Mouse (Mus musculus): ENCODE results near the gene Rbms3.

Gene Rbms3

DNA sequence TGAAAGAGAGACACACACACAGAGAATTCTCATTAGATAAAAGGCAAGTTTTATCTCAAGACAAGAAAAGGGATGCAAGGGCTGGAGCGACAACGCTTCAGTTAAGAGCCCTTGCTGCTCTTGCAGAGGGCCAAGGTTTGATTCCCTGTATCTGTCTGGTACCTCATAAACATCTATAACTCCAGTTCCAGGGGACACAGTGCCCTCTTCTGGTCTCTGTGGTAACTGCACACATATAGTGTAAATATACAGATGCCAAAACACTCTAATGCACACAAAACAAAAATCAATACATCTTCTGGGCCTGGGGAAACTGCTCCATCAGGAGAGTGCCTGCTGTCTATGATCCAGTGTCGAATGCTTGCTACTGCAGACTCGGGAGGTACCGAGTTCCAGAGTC lies 145.3 kb downstream of the Rbms3 start:
- peak; percentile 8 for DNase-seq (ENCODE audit: low read depth)

DNA sequence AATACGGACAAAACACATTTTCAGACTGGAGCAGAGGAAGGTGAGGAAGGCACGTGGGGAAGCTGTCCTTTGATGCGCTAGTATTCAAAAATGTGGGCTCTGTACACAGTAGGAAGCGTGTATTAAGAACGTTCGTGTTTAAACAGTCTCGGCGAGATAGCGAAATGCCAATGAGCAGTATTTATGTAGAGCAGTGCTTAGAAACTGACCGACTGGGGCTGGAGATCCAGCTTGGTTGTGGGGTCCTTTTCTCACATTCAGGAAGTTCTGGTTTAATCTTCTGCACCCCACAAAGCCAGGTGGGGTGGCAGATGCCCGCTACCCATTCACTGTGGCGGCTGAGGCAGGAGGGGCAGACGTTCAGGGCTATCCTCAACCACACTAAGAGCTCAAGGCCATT lies 153.0 kb downstream of the Rbms3 start:
- DNase-seq (ENCODE audit: low read depth): no peak

DNA sequence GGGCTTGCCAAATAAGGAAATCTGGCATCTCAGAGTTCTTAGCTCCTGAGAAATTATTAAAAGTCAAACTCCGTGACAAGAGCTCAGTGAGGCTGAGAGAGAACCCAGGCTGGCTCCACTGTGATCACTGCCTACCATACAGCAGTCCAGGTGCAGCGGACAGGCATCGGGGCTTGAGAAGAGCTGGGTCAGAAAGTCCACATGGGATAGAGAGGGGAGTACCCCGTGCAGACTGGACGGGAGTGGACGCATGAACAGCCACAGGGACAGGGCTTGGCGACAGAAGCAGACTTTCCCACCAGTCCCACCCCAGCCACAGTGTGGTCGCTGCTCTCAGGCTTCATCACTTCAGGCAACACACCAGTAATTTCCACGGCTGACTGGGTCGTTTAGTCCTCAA lies 176.9 kb downstream of the Rbms3 start:
- DNase-seq (ENCODE audit: low read depth): no peak

DNA sequence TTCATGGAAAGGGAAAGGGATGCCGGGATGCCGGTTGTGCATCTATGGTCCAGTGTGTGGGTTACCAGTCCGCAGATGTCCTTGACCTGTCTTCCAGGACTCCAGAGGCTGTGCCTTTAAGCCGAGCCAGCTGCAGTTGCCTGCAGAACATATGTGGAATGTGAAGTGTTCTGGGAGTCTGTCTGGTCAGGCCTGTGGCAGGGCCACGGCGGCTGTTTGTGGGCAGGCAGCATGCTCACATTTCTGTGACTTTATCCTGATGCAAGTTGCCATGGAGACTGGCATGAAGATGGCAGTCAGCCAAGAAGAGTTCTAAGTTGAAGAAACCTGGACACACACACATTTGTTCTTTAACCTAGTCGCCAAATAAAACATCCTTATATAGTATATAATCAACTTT lies 187.1 kb downstream of the Rbms3 start:
- no peak for DNase-seq (ENCODE audit: low read depth)

DNA sequence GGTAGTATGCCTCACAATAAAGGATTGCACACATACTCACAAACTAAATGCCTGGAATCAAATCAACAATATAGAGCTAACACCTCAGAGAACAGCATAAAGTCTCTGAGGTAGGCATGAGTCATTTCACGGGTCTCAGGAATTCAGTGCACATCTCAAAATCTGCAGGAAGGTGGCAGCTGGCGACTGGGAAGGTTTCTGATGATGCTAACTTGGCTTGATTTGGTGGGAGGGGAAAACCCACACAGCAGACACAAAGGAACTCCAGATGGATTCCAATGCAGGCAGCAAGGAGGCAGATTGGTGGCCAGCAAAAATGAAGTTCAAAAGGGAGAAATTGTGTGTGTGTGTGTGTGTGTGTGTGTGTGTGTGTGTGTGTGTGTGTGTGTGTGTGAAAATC lies 193.9 kb downstream of the Rbms3 start:
- no peak for DNase-seq (ENCODE audit: low read depth)

DNA sequence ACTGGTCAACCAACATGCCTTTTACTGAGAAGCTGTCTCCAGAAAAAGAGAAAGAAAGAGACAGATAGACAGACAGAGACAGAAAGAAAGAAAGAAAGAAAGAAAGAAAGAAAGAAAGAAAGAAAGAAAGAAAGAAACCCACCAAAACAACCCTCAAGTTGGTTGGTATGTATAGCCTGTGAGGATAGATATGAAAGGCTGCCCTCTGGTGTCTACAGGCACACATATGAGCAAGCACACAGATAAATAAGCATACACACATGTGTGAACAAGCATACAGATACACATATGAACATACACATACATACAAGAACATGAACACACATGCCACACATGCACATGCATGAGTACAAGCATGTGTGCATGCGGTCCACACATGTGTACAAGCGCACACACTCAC lies 199.0 kb downstream of the Rbms3 start:
- no peak for DNase-seq (ENCODE audit: low read depth)

DNA sequence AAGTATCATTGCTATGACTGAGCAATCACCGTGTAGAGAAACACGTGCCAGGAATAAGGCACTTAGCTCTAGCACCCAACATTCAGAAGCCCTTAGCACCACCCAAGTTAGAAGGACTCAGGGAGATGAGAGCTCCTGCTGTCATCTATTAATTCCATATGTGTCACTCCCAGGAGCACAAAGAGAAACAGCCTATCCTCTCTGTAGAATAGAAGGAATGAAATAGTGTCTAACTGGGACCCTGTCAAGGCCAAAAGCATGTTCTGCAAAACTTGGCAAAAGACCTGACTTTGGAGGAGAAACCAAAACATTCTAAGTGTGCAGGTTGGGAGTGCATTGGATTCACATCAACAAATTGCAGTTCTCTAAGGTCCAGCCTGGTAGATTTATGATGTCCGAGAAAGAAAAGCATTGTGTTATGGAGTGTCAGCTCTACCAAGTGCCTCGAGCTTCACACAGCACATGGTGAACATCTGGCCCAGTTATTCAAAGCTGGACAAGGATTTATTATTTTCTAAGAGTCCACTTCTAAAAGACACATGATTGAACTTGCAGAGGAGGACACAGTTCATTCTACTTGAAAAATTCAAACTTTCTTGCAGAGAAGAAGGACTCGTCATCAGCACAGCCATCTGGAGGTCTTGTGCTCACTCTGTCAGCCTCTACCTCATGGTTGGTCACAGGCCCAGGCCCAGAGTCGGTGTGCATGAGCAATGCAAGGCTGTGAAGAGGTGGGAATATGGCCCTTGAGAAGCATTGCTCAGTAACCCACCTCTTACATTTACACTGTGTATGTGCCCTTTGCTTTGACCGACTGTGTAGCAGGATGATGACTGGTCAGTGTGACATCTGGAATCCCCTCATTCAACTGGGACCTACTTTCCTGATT lies 200.3 kb downstream of the Rbms3 start:
- DNase-seq (ENCODE audit: low read depth): no peak

DNA sequence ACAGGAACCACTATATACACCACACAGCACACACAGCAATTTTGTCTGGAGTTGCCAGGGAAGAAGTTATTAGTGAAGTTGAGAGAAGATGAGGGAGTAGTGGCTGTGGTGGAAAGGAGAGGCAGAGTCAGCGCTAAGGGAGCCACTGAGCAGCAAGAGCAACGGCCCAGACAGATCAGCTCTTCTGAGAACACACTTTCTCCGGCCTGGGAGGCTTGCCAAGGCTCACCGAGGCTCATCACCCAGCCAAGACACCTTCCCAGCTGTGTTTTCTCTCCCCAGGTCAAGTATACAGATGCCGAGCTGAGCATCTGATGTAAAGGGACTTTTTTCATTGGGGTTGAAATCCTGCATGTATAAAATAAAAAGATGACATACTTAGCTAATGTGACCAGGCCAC lies 206.5 kb downstream of the Rbms3 start:
- DNase-seq (ENCODE audit: low read depth): no peak

DNA sequence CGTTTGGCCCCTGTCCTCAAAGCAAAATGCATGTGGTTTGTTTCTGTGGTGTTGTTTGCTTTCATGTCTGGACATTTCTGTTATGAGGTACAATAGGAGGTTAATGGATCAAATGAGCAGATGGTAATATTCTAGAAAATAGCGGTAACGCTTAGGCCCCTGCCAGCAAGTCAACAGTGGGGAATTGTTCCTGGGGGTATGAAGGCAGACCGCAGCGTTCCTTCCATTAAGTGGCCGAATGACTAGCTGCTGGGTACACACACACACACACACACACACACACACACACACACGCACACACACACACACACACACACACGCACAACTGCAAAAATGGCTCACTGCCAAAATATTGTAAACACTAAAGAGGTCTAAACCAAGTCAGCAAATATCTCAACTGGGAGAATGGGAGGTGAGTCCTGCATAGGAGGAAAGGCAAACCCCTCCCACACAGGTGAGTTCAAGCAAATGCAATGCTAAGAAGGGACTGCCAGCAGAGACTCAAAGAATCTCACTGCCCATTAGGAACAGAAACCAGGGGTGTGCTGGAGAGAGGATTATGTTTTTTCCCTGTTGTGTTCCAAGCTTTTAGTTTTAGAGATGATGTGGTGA lies 209.7 kb downstream of the Rbms3 start:
- no peak for DNase-seq (ENCODE audit: low read depth)

DNA sequence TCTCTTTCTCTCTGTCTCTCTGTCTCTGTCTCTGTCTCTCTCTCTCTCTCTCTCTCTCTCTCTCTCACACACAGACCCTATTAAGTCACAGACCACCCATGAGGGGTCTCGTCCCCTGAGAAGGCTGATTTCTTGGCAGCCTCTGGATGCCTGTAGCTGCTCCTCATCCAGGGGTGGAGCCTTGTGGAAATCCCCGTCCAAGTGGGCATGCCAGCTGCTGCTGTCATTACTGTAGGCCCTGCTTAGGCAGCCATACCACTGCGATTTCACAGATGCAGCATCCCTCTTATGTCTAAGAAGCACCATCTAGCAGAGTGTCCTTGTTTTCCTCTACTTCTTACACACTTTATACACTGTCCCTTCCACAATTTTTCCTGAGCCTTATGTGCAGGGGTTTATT lies 216.5 kb downstream of the Rbms3 start:
- no peak for DNase-seq (ENCODE audit: low read depth)

DNA sequence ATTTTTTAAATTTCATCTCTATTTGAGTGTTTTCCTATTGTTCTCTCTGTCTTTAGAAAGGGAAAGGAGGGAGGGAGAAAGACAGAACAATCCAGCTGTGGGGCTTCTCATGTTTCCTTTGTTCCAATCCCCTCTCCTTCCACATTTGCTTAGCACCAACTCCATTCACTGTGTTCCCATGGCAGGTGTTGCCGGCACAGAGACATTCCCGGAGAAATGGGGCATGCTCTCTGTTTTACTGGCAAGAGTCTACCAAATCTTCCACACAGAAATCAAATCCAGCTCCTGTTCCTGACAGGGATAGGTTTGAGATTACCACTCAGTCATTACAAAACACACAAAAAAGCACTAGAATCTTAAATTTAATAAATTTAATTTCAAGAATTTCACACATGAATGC lies 217.1 kb downstream of the Rbms3 start:
- no peak for DNase-seq (ENCODE audit: low read depth)

DNA sequence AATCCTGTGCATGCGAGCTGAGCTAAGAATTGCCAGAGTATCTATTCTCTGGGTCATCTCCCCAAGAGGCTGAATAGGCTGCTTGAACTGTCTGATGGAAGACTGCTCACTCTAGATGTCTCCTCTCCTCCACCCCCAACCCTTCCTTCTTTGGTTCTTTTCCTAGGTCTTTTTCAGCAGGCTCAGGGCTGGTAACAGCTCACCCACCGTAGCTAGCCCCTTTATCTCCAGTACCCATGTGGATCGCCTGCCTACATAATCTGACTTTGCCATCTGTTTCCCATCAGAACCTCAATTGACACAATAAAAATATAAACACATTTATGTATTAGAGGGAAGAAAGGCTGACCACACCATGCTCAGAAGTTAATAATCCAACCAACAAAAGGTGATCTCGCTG lies 225.1 kb downstream of the Rbms3 start:
- DNase-seq (ENCODE audit: low read depth): no peak

DNA sequence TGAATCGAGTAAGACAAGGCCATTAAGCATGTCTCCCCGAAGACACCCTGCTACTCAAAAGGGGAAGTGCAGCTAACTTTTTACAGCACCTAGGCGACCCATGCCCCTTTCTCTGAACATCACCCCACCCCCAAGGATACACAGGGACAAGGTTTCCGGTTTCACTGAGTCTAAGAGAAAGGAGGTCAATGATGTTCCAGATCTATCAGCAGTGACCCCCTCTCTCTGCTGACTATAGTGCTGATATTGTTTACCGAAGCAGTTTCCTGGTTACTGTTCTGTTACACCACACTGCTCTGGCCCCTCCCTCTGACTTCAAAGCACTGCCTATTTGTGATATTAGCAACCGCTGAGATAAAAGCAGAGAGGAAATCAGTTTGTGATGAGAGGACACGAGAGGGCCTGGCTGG lies 229.4 kb downstream of the Rbms3 start:
- peak; percentile 12 for DNase-seq (ENCODE audit: low read depth)

DNA sequence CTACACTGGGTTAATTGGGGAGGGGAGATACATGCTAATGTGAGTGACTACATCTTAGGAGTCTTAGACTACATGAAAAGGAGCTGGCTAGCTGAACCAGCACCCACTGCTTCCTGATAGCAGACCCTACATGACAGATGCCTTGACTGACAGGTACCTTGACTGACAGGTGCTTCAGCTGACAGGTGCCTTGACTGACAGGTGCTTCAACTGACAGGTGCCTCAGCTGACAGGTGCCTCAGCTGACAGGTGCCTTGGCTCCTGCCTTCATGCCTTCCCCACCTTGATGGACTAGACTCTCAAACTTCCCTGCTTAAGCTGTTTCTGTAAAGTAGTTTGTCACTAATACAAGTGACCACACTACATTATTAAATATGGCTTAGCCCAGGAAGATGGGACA lies 232.6 kb downstream of the Rbms3 start:
- DNase-seq (ENCODE audit: low read depth): no peak

DNA sequence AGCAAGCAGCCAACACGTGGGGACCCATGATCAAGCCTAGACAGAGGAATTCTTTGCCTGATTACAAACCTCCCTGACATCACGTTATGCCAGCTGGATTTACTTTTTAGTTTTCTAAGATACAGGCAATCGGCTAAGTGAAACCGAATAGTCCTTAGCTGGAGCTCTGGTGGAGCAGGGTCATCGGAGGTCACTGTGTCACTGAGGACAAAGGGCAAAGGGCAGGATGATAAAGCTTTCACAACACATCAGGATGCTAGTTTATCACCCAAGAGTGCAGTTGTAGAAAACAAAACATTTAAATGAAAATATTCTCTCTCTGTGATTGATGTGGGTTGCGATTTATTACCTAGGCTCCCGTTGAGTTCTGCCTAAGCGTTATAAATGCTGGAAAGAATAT lies 233.1 kb downstream of the Rbms3 start:
- no peak for DNase-seq (ENCODE audit: low read depth)

DNA sequence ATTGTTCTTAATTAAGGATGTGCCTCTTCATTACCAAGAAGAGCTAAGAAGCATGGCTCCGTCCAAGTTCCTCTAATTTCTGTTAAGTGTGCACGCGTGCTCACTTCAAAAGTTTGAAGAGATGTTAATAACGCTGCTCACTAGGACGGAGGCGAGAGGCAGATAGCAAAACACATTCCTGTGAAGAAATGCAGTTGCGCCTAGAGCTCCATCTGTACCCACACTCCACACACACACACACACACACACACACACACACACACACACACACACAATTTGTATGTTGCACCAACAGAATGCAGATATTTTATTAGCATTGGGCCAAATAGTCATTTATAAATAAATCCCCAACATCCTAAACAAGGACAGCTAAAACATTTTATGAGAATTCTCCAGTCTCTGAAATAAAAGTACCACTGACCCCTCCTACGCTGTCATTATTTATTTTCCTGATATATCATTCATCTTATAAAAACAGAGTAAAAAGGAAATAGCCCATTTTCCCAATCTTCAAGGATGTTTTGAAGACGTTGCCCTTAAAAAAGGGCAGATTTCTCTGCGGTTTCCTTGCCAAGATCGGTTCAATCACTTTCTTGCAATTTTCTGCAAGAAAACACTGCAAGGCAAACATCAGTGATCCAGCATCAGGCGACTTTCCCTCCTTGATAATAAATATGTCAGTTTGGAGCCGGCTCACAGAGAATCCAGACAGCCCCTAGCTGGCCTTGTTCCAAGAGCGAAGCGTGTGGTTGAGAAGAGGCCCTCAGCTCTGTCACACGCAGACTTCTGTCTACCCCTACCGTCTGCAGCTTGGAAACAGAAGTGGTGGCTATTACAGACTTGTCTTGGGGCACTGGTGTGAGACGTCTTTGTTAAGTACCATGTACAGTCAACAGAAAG lies 235.8 kb downstream of the Rbms3 start:
- no peak for DNase-seq (ENCODE audit: low read depth)

DNA sequence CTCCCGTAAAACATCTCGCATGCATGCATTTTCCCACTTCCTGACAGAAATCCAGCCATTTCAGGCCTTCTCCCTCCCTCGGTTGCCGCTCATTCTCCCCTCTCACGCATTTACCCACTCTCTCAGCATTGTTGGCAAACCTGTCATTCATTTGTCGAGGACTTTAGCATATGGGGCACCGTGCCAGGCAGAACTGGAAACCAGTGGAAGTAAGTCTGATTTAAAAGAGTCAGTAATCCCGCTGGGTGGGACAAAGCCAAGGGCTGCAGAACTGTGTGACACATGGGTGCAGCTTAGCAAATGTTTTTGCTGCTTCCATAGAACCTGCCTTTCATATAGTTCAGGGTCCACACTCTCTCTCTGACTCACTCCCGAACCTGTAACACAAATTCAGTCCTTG lies 241.7 kb downstream of the Rbms3 start:
- no peak for DNase-seq (ENCODE audit: low read depth)

DNA sequence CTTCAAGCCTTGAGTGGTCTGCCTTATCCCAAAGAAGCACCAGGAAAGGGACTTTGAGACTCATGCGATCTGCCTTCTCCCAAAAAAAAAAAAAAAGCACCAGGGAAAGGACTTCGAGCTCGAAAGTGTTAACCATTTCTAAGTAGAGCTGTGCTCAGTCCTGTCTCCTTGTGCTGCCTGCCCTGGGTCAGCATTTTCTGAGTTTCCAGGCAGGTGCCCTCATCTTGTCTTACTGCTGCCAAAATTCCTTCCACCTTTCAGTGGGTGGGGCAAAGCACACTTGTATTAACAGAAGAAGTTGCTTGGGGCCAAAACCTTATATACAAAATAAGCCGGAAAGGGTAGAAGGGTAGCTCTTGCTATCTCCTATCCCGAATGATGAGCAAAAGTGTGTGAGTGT lies 248.8 kb downstream of the Rbms3 start:
- no peak for DNase-seq (ENCODE audit: low read depth)

DNA sequence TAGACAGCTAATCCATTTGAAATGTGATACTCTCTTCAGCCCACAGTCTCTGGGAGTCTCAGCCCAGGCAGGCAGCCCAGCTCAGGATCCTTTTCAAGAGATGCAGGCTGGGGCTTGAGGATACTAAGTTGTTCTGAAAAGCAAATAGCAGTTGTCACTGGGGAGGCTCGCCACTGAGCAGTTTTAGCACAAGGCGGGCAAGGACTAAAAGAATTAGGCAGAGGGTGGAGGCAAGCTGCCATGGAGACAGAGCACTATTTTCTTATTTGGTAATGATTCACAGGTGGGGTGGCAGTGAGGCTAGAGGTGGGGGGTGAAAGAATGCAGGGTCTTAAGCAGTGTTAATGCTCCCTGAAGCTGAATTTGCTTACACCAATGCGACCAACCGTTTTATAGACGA lies 249.6 kb downstream of the Rbms3 start:
- DNase-seq (ENCODE audit: low read depth): no peak

DNA sequence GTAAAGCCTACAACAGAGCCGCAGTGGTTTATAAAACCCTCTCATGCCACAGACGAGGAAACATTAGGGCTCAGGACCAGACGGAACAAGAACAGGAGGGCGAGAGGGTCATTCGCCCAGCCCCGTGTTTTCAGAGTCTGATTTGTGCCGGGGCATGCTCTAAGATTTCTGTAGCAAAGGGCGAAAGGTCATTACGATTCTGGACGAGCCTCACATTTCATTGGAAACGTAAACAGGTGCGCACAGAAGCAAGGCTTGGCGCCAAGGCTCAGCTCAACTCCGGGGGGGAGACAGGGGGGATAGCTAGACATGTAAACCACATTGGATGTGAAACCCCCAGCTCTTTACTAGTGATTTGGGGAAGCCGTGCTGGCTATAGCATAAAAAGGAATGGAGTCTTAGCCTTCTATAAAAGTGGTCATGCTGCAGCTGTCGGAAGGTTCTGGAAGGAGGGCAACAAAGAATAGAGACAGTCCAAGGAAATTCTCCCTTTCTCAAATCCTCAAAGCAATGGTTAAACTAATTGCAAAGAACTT lies 250.2 kb downstream of the Rbms3 start:
- DNase-seq (ENCODE audit: low read depth): no peak

DNA sequence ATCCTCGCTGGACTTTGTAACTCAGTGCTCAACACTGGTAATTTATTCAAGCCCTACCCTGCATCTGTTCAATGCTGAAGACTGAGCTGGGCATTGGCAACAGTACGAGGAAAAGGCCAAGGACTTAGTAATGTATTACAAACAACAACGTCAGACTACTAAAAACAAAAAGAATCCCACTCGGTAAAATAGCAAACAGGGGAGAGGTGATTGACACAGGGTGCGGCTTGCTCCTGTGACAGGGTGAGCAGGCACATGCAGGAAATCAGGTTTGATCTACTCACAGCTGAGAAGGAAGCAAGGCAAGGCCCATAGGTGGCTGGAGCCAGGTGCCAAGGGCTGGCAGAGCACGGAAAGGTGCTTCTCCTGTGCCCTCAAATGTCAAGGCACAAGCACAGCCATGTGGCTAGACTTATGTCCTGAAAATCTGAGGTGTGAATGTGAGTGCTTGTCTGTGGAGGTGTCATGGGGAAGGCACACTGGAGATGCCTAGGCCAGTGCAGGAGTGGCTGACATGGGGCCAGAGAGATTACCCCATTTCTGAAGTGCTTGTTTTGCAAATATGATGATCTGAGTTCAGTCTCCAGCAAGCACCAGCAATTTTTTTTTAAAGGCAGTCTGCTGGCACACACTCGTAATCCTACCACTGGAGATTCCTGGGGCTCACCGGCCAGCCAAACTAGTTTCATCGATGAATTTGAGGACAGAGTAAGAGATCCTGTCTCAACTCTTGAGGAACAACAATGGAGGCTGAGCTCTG lies 251.4 kb downstream of the Rbms3 start:
- no peak for DNase-seq (ENCODE audit: low read depth)

DNA sequence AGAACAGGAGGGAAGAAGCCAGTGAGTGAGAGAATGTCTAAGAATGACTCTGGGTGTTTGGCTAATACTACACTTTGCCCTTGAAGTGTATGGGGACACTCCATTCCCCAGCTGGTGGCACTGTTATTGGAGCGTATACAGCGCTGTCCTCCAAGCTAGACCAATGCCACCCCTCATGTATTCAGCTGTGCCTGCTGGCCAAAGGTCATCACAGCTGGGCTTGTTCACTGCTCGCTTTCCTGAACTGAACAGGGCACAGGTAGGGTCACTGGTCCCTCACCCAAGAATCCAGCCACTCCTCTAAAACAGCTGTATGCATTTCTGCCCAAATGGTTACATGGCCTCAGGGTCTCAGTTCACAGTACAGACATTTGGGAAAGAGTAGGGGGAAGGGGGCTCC lies 253.9 kb downstream of the Rbms3 start:
- DNase-seq (ENCODE audit: low read depth): no peak
